Mouse (Mus musculus) layer of hippocampus, adult 9-11 months (tissue): ENCODE results near the gene Tmem74b.

Source experiments
- DNase-seq: peaks from one replicate; pipeline ENCODE4 v3.0.0; 2022

Tmem74b gene

GRCm38 (mm10) chr2:151701231-151702145 lies at the start of gene Tmem74b:
Gene Tmem74b, plus strand, starts transcription at chr2:151702008.
- DNase-seq, result no peak

DNA sequence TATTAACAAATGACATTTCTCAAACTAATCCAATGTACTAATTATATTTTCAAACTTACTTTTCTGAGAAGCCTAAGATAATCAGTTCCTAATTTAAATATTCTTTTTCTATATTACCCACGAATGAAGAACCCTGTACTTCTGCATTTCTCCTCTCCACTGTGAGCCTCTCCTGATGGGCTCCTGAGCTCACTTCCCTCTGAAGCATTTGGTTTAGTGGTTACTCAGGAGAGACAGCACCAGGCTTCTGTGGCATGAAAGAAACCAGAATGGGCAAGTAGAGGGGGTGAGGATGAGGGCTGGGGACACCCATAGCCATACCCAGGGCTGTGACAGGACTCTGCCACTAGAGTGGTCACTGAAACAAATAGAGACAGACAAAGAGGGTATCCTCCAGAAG lies 49.8 kb upstream of the Tmem74b start:
- DNase-seq, result no peak

DNA sequence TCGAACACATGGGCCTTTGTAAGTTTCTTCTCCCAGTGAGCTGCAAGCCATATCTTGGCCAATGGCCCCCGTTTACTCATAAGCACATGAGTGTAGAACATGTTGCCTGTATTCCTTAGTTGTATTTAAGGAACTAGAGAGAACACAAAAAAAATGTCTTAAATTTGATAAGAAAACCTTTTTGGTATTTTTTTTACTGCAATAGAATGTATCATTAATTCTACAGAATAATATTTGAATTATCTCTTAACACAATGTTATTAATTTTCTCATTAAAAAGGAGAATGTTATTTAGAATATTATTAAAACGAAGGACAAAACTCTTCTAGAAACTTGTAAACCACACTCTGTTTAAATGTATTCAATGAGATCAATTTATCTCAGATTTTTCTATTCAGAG lies 33.4 kb upstream of the Tmem74b start, which contains the start of gene Rad21l:
TSS of gene Rad21l (minus strand) at position 101 of the 400 bp plus-strand sequence.
- DNase-seq, result no peak

DNA sequence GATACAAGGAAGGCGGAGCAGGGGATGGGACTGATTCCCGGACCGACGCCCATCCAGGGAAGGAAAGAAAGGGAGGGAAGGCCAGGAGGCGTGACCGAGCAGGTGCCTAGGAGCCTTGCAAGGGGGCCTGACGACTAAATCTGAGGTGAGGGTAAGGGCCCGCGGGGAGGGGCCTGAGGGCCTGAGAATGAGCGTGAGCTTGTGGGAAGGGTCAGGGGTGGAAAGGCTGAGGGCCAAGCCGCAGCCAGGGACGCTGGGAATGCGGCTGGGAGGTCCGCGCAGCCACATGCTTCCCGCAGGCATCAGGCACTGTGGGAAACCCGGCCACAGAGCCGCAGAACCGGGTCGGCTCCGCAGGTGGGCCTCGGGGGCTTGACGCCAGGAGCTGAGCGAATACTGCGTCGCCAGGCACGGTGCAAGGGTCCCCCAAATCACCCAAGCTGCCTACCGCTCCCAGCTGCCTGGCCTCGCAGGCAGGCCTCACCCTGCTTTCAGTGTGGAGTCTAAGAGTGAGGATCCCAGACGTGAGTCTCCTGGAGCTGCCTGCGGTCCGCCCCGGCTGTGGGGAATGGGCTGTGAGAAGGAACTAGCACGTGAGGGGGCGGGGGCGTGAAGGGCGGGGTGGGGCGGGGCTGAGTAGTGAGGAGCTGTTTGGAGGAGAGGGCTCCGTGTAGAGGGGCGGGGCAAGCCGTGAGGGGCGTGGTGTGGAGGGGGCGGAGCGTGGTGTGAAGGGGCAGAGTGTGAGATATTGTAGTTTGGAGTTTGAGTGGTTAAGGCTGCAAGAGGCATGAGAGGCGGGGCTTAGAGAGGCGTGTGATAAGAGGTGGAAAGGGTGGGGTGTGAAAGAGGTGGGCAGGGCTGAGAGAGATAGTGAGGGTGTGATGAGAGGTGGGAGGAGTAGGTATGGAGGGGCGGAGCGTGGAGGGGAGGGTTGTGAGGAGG lies 31.5 kb upstream of the Tmem74b start:
- DNase-seq, result no peak

GRCm38 (mm10) chr2:151670968-151671329 lies 30.9 kb upstream of the Tmem74b start:
- DNase-seq, result no peak

- no peak for DNase-seq
Observed at GRCm38 (mm10) chr2:151676234-151676633, 25.6 kb upstream of the Tmem74b start.

- no peak for DNase-seq
Observed at GRCm38 (mm10) chr2:151682357-151682756, 19.5 kb upstream of the Tmem74b start.

DNA sequence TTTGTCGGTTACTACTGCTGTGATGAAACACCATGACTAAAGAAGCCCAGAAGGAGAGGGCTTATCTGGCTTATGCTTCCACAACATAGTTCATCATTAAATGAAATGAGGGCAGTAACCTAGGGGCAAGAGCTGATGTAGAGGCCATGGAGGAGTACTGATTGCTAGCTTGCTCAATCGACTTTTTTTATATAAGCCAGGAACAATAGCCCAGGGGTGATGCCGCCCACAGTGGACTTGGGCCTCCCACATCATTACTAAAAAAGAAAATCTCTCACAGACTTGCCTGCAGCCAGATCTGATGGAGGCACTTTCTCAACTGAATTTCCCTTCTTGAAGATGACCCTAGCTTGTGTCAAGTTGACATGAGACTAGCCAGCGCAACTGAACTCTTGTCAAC lies 18.8 kb upstream of the Tmem74b start:
- no peak for DNase-seq

DNA sequence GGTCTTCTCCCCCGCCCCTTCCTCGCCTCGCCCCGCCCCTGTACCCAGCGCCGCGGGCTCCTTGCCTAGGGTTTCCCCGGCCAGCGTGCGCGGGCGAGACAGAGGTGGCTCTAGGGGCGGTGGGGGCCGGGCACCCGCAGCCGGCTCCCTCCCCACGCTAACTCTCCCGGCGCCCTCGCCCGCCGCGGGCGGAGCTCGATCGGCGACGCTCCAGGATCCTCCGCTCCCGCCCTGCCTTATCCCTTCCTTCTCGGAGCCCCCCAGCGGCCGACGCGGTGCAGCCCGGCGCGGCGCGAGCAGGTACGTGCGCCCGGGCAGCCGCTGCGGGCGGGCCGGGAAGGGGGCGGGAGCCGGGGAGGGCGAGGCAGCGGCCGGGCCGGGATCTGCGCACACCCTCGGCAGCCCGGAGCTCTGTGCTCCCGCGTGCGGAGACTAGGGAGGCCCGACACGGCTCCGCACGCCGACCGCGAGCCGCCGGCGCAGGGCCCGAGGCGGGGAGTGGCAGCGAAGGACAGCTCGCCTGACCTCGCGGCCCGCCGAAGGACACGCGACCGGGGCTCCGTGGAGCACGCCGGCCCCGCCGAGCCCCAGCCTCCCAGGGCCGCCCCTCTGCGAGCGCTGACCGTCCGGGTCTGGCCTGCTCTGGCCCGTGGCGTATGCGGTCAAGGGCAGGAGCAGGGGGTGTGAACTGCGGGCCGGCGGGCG lies 490 bp downstream of the Tmem74b start:
- peak; percentile 33 for DNase-seq

DNA sequence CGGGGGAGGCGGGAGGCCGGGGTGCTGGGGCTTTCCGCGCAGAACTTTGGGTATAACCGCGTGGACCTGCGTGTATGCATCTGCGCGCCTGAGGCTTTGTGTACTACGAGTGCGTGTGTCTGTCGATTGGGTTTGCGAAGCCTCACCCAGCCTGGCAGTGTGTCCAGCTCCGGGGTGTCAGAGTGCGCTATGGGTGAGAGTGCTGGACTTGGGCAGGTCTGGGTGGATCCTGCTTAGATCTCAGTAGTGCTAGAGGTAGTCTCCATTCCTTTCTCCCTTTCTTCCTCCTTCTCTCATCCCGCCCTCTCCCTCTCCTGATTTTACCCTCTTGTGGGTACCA lies 1.0 kb downstream of the Tmem74b start:
- DNase-seq, result no peak

- DNase-seq, result no peak
Observed at GRCm38 (mm10) chr2:151712647-151713046, 10.8 kb downstream of the Tmem74b start.

GRCm38 (mm10) chr2:151715526-151715925 lies 13.7 kb downstream of the Tmem74b start:
- no peak for DNase-seq

DNA sequence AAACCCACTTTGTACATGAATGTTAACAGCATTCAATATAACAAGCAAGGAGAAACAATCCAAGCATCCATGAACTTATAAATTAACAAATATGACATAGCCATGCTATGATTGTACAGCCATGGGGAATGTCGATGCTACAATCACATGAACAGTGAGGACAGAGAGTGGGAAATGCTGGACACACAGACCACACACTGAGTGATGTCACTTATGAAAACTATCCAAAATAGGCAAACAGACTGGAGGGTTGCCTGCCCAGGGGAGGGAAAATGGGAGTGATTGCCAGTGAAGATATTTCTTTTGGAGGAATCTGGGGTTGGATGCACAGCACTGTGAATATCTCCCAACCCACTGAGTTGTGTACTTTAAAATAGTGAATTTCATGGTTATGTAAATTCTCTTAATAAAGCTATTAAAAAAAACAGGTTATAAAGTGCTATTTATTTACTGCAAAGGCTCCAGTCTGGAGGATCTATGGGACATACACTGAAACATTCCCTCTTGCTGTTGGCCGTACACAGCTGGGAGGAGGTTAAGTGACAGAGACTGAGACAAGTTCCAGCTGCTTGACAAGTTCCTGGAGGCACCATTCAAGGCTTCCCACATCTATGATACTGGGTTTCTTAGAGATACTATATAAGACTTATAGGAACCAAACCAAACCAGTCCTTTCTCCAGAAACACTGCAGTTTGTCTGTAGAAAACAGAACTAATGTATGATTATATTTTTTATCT lies 14.7 kb downstream of the Tmem74b start:
- no peak for DNase-seq

GRCm38 (mm10) chr2:151724094-151724493 lies 22.3 kb downstream of the Tmem74b start:
- no peak for DNase-seq

DNA sequence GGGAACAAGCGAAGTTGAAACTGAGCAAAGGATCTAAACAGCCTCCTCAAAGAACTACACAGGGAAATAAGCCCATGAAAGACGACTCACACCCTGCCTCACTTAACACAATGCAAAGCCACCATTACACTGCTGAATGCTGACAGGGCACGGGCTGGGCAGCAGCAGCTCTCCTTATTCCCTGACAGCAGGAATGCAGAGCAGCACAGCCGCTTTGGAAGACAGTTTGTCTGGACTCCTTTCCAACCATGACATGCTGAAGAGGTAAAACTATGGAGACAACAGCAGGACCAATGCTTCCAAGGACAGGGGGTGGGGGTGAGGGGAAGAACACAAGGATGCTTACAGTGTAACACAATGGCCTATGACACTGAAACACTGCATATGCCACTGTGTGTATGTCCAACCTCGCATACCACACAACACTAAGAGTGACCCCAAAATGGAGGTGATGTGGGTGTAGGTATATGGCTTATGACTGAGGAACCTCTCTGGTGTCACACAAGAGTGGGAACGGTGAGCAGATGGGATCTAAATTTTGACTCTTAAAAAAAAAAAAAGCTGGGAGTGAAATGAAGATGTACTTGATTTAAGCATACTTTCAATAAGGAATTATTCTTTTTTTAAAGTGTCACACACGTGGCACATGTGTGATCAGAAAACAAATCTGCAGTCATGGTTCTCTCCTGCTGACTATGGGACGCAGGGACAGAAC lies 31.5 kb downstream of the Tmem74b start:
- DNase-seq, result no peak

- no peak for DNase-seq
Observed at GRCm38 (mm10) chr2:151735422-151735821, 33.6 kb downstream of the Tmem74b start.

GRCm38 (mm10) chr2:151738460-151738859 lies 36.7 kb downstream of the Tmem74b start:
- no peak for DNase-seq

GRCm38 (mm10) chr2:151739081-151739480 lies 37.3 kb downstream of the Tmem74b start:
- no peak for DNase-seq

DNA sequence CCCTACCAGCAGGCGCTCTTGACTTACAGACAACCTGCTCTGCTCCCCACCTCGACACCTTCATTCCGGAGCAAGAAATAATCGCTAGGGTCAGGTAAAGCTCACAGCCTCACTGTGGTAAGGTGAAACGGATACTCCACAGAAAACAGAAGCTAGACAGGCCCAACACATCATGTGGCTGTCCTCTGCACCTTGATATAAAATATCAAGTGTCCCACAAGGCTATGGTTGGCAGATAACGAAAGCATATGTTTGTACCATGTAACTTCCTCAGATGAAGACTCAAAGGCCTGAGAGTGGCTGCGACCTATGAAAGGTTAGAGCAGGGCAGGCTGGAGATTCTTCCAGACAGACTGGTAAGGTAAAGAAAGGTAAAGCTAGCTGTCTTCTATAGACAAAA lies 37.7 kb downstream of the Tmem74b start:
- no peak for DNase-seq

DNA sequence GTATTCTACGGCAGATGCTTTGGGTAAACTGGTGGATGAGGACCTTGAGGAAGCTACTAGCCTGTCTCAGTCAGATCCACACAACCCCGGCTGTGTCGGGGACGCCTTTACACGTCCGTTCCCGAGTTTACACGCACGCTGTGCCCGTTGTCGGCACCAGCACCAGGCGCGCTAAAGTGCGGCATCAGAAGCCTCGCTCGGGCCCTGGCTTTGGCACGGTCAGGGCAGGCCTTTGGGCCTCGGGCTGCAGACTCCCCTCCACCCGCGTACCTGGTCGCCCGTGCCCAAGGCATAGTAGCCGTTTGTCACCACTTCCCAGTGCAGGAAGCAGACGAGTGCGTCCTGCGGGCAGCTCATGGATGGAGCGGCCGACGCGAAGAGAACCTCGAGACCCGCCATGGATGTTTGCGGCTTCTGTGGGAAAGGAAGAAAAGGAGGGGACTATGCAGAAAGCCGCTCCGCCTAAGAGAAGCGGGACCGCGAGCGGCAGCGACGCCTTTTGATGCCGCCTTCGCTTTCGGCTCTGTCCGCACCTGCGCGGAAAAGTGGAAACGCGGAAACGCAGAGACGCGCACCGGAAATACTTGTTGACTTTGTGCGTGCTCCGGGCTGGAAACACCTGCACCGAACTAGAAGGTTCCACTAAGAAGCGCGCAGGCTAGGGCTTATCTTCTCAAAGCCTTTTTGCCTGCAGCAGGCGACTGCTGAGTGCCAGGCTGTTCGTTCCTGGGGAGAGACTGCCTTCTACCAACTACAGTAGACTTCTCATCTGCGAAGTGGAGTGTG lies 39.1 kb downstream of the Tmem74b start:
- DNase-seq, result peak; percentile 87

DNA sequence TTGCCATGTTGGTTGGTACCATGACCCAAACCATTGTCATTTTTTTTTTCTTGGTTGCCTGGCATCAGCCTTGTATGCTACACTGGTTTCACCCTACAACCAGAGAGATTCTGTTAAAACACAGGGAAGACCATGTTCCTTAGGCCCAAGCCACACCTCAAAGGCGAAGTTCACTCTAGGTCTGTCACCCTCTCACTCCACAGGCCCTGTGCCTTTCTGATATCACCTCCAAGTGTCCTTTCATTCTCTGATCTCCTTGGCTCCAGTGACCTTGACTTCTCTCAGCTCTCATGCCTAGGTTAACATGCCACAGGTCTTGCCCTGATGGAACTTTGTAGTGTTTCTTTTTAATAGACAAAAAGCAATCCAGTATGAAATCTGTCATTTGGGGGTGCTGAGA lies 40.3 kb downstream of the Tmem74b start:
- no peak for DNase-seq
